Mouse (Mus musculus): ENCODE measurements around the gene Ccdc60. TPM values are rescaled to one million over a fixed set of nuclear protein-coding genes. Genes with fewer than 3 reads are reported as not detected.

The Ccdc60 gene
- not detected in 2 replicates for polyA plus RNA-seq (2012)

DNA sequence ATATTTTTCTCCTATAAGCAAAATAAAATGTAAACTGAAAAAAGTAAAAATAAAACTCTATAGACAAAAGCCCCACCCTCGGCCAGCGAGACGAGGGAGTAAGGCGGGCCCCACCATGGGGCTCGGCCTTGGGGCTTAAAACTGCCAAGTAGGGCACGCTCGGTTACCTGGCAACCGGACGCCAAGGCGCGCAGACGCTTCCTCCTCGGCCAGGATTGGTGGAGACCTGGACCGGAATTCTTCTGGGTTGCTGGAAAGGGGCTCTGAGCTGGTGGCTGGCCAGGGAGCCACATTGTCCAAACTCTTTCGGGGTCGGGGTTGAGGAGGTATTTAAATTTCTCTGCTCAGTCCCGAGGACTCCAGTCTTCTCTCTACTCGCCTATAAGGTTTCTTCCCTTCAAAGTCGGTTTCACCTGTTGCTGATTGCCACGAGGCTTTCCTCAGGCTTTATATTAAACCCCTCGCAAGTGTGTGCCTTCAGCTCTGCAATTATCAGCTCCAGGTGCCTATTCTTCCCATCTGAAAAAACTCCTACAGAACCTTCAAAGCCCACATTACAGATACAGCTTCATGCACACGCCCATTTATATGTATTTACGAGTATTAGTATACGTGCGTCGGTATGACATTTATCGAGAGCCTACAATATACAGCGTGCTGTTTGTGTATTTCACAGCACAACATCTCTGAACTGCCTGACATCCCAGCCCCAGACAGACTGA is at the start of gene Ccdc60:
TSS of gene Ccdc60 (minus strand) at position 137 of the 722 bp plus-strand sequence.
- Histone ChIP-seq H3K27me3 (ENCODE audit: control insufficient read depth) (peaks cover 11% of the 10 kb centered on the region), H3K36me3 (ENCODE audit: control insufficient read depth) (no peaks in the 10 kb centered on the region)

DNA sequence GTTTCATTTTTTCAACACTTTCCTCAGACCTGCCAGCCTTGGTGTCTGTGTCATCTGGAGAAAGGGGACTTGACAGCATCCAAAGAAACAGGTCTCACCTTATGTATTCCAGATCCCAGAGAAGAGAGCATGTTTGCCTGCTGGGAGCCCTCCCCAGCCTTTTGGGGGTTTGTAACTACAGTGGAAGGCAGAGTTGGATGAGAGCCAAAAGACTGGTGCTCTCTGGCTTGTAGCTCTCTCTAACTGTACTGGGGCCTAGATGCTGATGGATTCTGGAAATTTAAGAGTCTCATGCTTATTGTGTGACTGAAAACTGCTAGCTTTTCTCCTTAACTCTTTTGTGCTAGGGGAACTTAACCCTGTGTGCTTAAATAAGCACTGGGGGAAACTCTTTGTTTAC is 47.4 kb upstream of the Ccdc60 start:
- peaks cover 35% of the 10 kb centered on the region for H3K9me3 ChIP-seq (ENCODE audit: control insufficient read depth, low read length)
- no peaks in the 10 kb centered on the region for H3K4me1 ChIP-seq (ENCODE audit: control insufficient read depth)
- H3K36me3 ChIP-seq (ENCODE audit: control insufficient read depth): no peaks in the 10 kb centered on the region
- TF ChIP-seq TAL1 (IDR thresholded peaks at IDR 0.05; ENCODE audit: low read length) (no peak), GATA1 (IDR thresholded peaks at IDR 0.05; ENCODE audit: low read length) (no peak)
- H3K27me3 ChIP-seq (ENCODE audit: control insufficient read depth): no peaks in the 10 kb centered on the region
- no peak overlapping the region for H3K4me3 ChIP-seq (replicated peaks)

More for the DNA sequence above, at the start of gene Ccdc60:
- H3K9me3 ChIP-seq (ENCODE audit: control insufficient read depth, low read length): no peaks in the 10 kb centered on the region
- TF ChIP-seq TAL1 (IDR thresholded peaks at IDR 0.05; ENCODE audit: low read length): no peak
- TF ChIP-seq GATA1 (IDR thresholded peaks at IDR 0.05; ENCODE audit: low read length): no peak
- no peak within 1 kb of the TSS for H3K4me3 ChIP-seq (replicated peaks)
- no peaks in the 10 kb centered on the region for H3K4me1 ChIP-seq (ENCODE audit: control insufficient read depth)

DNA sequence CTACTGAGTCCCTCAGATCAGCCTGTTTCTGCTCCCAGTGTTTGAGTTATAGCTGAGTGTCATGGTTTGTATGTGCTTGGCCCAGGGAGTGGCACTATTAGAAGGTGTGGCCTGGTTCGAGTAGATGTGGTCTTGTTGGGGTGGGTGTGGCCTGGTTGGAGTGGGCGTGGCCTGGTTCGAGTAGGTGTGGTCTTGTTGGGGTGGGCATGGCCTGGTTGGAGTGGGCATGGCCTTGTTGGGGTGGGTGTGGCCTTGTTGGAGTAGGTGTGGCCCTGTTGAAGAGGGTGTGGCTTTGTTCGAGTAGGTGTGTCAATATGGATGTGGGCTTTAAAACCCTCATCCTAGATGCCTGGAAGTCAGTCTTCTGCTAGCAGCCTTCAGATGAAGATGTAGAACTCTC is 40.1 kb upstream of the Ccdc60 start:
- Histone ChIP-seq H3K9me3 (ENCODE audit: control insufficient read depth, low read length) (peaks cover 64% of the 10 kb centered on the region), H3K36me3 (ENCODE audit: control insufficient read depth) (no peaks in the 10 kb centered on the region), H3K4me3 (replicated peaks) (no peak overlapping the region), H3K4me1 (ENCODE audit: control insufficient read depth) (no peaks in the 10 kb centered on the region), H3K27me3 (ENCODE audit: control insufficient read depth) (no peaks in the 10 kb centered on the region)
- TF ChIP-seq TAL1 (IDR thresholded peaks at IDR 0.05; ENCODE audit: low read length) (no peak), GATA1 (IDR thresholded peaks at IDR 0.05; ENCODE audit: low read length) (no peak)

GRCm38 (mm10) chr5:116323401-116323800 is 34.6 kb upstream of the Ccdc60 start:
- H3K4me1 ChIP-seq (ENCODE audit: control insufficient read depth): no peaks in the 10 kb centered on the region
- H3K9me3 ChIP-seq (ENCODE audit: control insufficient read depth, low read length): peaks cover 18% of the 10 kb centered on the region
- no peaks in the 10 kb centered on the region for H3K36me3 ChIP-seq (ENCODE audit: control insufficient read depth)
- H3K4me3 ChIP-seq (replicated peaks): no peak overlapping the region
- TF ChIP-seq TAL1 (IDR thresholded peaks at IDR 0.05; ENCODE audit: low read length) (no peak), GATA1 (IDR thresholded peaks at IDR 0.05; ENCODE audit: low read length) (no peak)
- no peaks in the 10 kb centered on the region for H3K27me3 ChIP-seq (ENCODE audit: control insufficient read depth)

- Histone ChIP-seq H3K4me3 (replicated peaks) (no peak overlapping the region), H3K27me3 (ENCODE audit: control insufficient read depth) (no peaks in the 10 kb centered on the region), H3K9me3 (ENCODE audit: control insufficient read depth, low read length) (peaks cover 11% of the 10 kb centered on the region), H3K36me3 (ENCODE audit: control insufficient read depth) (no peaks in the 10 kb centered on the region), H3K4me1 (ENCODE audit: control insufficient read depth) (no peaks in the 10 kb centered on the region)
- TF ChIP-seq GATA1 (IDR thresholded peaks at IDR 0.05; ENCODE audit: low read length) (no peak), TAL1 (IDR thresholded peaks at IDR 0.05; ENCODE audit: low read length) (no peak)
These were observed 33.7 kb upstream of the Ccdc60 start for GRCm38 (mm10) chr5:116322365-116323027.

DNA sequence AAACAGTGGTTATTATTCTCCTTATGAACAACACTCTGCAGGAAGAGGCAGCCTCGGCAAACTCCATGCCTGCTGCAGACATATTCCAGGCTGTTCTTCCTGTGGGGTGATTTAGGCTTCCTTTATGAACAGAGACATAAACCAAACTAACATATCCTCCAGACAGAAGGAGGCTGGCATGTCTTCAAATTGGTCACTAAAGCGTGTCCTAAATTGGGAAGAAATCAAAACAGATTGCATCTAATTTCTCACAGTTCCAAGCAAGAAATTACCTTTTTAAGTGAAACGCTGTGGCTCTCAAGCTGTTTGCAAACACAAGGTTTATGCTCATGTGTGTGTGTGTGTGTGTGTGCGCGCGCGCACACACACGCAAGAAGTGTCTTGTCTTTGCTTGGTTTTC is 24.9 kb upstream of the Ccdc60 start:
- no peak overlapping the region for H3K4me3 ChIP-seq (replicated peaks)

DNA sequence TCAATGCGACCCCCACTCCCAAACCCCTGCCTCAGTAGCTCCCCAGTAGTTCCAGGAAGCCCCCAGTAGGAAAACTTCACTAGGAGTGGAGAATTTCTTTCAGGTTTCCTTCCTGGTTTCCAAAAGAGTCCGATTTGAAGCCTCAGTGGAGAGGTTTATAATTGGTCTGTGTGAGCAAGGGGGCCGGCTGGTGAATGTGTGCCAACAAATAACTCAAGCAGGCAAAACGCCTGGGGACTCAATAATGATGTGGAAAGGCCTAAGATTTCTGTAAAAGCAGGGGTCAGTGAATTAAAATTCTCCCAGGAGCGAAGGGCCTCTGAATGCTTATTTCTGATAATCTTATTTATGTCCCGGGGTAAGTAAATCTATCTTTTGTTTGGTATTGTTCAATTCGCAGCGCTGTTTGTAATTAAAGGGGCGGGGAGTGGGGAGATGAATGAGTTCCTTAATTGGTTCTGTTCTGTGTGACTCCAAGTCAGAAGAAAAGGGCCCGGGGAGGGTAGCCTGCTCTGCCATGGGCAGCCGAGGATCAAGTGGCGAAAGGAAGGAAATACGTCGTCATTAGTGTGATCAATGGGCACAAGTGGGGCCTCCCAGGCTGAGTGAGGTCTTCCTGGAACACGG is 23.4 kb upstream of the Ccdc60 start:
- Histone ChIP-seq H3K36me3 (ENCODE audit: control insufficient read depth) (no peaks in the 10 kb centered on the region), H3K4me3 (replicated peaks) (no peak overlapping the region), H3K27me3 (ENCODE audit: control insufficient read depth) (no peaks in the 10 kb centered on the region), H3K4me1 (ENCODE audit: control insufficient read depth) (no peaks in the 10 kb centered on the region), H3K9me3 (ENCODE audit: control insufficient read depth, low read length) (no peaks in the 10 kb centered on the region)
- TF ChIP-seq GATA1 (IDR thresholded peaks at IDR 0.05; ENCODE audit: low read length) (no peak), TAL1 (IDR thresholded peaks at IDR 0.05; ENCODE audit: low read length) (no peak)

More for the DNA sequence above, 24.9 kb upstream of the Ccdc60 start:
- Histone ChIP-seq H3K27me3 (ENCODE audit: control insufficient read depth) (no peaks in the 10 kb centered on the region), H3K9me3 (ENCODE audit: control insufficient read depth, low read length) (no peaks in the 10 kb centered on the region), H3K4me1 (ENCODE audit: control insufficient read depth) (no peaks in the 10 kb centered on the region), H3K36me3 (ENCODE audit: control insufficient read depth) (no peaks in the 10 kb centered on the region)
- no peak for TF ChIP-seq GATA1 (IDR thresholded peaks at IDR 0.05; ENCODE audit: low read length)
- no peak for TF ChIP-seq TAL1 (IDR thresholded peaks at IDR 0.05; ENCODE audit: low read length)

GRCm38 (mm10) chr5:116311636-116312035 is 22.9 kb upstream of the Ccdc60 start:
- TF ChIP-seq TAL1 (IDR thresholded peaks at IDR 0.05; ENCODE audit: low read length) (no peak), GATA1 (IDR thresholded peaks at IDR 0.05; ENCODE audit: low read length) (no peak)
- no peaks in the 10 kb centered on the region for H3K36me3 ChIP-seq (ENCODE audit: control insufficient read depth)
- H3K27me3 ChIP-seq (ENCODE audit: control insufficient read depth): no peaks in the 10 kb centered on the region

GRCm38 (mm10) chr5:116309383-116309801 is 20.6 kb upstream of the Ccdc60 start:
- no peak for TF ChIP-seq TAL1 (IDR thresholded peaks at IDR 0.05; ENCODE audit: low read length)
- no peak for TF ChIP-seq GATA1 (IDR thresholded peaks at IDR 0.05; ENCODE audit: low read length)
- H3K9me3 ChIP-seq (ENCODE audit: control insufficient read depth, low read length): peaks cover 6% of the 10 kb centered on the region; the same call in 1 of the 2 replicates
- no peaks in the 10 kb centered on the region for H3K4me1 ChIP-seq (ENCODE audit: control insufficient read depth)

More at GRCm38 (mm10) chr5:116311636-116312035, 22.9 kb upstream of the Ccdc60 start:
- Histone ChIP-seq H3K4me1 (ENCODE audit: control insufficient read depth) (no peaks in the 10 kb centered on the region), H3K4me3 (replicated peaks) (no peak overlapping the region), H3K9me3 (ENCODE audit: control insufficient read depth, low read length) (no peaks in the 10 kb centered on the region)

More at GRCm38 (mm10) chr5:116309383-116309801, 20.6 kb upstream of the Ccdc60 start:
- Histone ChIP-seq H3K27me3 (ENCODE audit: control insufficient read depth) (no peaks in the 10 kb centered on the region), H3K36me3 (ENCODE audit: control insufficient read depth) (no peaks in the 10 kb centered on the region), H3K4me3 (replicated peaks) (no peak overlapping the region)

All from erythroblast, embryonic 14.5 days (primary cell).